Mouse (Mus musculus): ENCODE data around the gene Fcrl1.
"Not testable (repeated sequence)": the region's sequence is repeated elsewhere in the genome, so short reads cannot be mapped to it uniquely, and the experiment has no call there.

Gene Fcrl1

DNA sequence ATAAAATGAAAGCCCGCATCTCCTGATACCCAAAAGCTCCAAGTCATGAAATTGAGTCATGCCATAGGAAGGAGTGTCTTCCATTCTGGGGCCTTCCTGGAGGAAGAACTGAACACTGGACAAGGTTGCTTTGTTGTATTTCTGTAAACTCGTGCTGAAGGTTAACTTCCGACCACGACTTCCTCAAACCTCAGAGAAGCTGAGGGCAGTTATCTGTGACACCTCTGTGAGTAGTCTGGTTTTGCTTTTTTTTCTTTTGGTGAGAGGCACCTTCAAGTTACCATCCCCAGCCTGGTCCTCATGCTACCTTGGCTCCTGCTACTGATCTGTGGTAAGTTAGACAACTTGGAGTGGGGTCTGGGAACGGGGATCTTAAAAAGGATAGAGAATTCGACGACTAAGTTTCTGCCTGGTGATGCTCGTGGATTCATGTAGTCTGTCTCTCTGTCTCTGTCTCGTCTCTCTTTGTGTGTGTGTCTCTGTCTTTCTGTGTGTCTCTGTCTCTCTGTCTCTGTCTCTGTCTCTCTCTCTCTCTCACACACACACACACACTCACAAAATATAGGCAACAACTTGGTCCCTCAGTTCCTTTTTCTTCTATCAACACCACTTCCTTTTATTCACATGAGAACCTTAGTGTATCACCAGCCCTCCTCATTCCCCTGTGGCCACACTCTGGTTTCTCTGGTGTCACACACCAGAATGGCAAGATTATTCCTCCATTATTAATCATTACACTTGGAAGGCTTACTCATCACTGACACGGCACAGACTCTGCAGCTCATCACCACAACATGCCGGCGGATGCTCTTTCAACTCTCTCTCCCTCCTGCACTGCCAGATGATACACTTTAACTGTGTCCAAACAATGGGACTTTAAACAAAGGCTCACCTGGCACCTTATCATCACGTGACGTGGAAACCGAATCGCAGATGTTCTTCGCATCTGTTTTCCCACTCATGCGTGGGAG lies at the start of gene Fcrl1:
TSS of gene Fcrl1 (plus strand) at position 193 of the 971 bp plus-strand sequence.
- DNase-seq (ENCODE audit: low read depth, low spot score): no peak

DNA sequence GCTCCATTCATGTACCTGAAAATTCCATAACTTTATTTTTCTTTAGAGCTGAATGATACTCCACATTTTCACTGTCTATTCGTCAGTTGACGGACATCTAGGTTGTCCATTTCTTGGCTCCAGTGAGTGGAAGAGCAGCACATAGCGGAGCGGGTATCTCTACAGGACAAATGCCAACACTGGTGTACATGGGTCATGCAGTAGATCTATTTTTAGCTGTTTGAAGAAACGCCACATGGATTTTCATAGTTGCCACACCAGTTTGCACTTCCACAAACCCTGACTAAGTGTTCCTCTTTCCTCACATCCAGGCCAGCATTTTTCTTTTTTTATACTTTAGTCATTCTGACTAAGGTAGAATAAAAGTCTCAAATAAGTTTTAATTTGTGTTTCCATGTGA lies 38.3 kb upstream of the Fcrl1 start:
- no peak for DNase-seq (ENCODE audit: low read depth, low spot score)

DNA sequence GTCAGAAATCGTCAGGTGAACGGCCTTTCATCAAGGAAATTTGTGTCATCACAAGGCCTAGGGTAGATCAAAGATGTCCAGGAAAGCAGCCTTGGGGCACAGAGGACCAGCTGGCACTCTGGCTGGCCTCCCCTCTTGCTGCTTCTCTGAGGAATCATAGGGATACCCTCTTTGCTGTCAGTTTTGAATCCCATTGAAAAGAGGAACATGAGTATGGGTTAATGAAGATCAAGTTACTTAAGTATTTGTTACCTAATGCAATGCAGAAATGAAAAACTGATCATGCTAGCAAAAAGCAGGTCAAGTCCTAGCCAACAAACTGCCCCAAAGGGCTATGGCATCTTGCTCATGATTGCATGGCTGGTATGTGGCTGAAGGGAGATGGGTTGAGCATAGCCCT lies 25.2 kb upstream of the Fcrl1 start:
- not testable (repeated sequence) for DNase-seq (ENCODE audit: low read depth, low spot score)

DNA sequence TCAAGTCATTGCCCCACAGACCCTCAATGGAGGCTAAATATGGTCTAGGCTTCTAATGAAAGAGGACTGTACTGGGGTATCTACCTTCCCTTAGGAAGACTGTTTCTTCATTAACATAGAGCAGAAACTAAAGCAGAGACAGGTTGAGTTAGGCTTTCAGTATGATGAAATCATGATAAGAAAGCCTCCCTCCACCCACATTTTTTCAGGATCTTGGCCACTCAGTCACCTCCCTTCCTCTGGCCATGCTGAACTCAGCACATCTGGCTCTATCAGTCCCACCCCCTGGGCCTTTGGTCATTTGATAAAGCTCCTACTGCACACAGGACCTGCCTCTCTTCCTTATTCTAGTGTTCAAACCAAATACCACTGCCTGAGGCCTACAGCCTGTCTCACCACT lies 18.6 kb upstream of the Fcrl1 start, which contains the start of gene Cd5l:
TSS of gene Cd5l (plus strand) at position 301 of the 400 bp plus-strand sequence.
- DNase-seq (ENCODE audit: low read depth, low spot score): no peak

- no peak for DNase-seq (ENCODE audit: low read depth, low spot score)
Measured at GRCm38 (mm10) chr3:87359215-87359614, 17.0 kb upstream of the Fcrl1 start.

GRCm38 (mm10) chr3:87360466-87360865 lies 15.7 kb upstream of the Fcrl1 start:
- DNase-seq (ENCODE audit: low read depth, low spot score): no peak

- no peak for DNase-seq (ENCODE audit: low read depth, low spot score)
Measured at GRCm38 (mm10) chr3:87365691-87366090, 10.5 kb upstream of the Fcrl1 start.

DNA sequence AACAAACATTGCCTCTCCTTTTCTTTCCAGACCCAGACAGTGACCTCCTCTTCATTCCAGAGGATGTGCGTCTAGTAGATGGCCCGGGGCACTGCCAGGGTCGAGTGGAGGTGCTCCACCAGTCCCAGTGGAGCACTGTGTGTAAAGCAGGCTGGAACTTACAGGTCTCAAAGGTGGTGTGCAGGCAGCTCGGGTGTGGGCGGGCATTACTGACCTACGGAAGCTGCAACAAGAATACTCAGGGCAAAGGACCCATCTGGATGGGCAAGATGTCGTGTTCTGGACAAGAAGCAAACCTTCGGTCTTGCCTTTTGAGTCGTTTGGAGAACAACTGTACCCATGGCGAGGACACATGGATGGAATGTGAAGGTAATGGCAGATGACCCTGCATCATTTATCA lies 8.7 kb upstream of the Fcrl1 start:
- no peak for DNase-seq (ENCODE audit: low read depth, low spot score)

- no peak for DNase-seq (ENCODE audit: low read depth, low spot score)
Measured at GRCm38 (mm10) chr3:87369181-87369580, 7.0 kb upstream of the Fcrl1 start.

DNA sequence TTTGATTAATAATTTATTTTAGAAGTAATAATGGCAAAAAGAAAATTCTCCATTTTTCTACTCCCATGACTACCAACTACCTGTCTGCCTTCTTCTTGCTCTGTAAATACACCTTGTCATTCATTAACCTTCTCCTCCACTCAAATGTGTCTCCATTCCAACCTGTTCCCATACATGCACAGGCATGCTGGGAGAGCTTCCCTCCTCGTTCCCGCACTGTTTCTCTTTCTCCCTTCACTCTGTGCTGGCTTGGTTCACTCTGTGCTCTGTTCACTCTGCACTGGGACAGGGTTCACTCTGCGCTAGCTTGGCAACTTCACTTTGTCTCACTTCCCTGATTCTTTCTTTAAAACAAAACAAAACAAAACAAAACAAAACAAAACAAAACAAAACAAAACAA lies 1.0 kb downstream of the Fcrl1 start:
- no peak for DNase-seq (ENCODE audit: low read depth, low spot score)

DNA sequence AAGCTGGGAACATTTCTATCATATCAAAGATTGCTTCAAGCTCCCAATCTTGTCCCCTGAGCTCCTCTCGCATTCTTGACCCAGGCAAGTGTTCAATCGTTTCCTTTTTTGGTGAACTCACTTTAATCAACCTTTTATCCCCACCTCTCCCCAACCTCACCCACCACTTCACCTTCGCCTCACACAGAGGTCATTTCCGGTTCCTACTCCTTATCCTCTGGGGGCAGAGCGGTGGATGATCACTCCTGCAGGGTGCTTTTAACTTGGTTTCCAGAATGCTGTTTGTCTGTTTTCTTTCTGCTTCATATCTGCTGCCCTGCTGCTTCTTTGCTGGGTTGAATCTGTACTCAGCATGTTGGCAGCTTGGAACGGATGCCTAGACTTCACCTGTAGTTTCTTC lies 1.5 kb downstream of the Fcrl1 start:
- DNase-seq (ENCODE audit: low read depth, low spot score): no peak

DNA sequence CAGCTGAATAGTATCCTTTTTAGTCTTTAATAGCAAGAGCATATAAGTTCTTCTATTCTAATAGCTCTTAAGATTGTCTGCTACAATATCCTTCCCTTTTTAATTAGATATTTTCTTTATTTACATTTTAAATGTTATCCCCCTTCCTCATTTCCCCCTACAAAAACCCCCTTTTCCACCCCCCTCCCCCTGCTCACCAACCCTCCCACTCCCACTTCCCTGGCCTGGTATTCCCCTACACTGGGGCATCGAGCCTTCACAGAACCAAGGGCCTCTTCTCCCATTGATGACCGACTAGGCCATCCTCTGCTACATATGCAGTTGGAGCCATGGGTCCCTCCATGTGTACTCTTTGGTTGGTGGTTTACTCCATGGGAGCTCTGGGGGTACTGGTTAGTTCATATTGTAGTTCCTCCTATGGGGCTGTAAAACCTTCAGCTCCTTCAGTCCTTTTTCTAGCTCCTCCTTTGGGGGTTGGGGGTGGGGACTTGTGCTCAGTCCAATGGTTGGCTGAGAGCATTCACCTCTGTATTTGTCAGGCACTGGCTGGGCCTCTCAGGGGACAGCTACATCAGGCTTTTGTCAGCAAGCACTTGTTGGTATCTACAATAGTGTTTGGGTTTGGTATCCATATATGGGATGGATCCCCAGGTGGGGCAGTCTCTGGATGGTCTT lies 3.6 kb downstream of the Fcrl1 start:
- DNase-seq (ENCODE audit: low read depth, low spot score): not testable (repeated sequence)

DNA sequence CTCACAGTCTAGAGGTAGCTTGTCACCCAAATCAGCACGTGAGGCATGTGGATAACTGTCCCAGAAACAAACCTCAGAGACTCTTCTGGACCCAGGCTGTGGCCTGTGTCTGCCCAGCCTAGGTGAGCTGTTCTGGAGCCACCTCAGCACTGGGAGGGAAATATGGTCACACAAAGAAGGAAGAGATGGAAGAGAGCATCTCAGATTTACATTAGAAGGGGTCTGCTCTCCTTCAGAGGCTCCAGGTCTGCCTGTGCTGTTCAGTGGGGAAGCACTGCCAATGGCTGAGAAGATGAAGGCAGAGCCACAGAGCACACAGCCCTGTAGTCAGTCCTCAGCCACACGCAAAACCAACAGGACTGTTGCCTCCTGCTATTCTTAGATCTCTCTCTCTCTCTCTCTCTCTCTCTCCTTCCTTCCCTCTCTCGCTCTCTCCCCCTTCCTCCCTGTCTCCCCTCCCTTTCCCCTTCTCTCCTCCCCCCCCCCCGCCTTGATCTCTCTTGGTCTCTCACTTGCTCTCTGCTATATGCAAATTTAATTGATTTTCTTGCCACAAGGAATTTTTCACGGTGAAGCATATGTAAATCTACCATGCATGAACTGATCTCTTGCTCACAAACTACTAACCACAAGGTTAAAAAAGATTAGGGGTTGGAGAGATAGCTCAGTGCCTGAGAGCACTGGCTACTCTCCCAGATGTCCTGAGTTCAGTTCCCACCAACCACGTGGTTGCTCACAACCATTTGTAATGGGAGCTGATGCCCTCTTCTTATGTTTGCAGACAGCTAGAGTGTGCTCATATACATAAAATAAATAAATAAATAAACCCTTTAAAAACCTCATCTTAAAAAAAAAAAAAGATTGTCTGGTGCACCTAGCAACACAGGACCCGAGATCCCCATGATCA lies 5.9 kb downstream of the Fcrl1 start:
- DNase-seq (ENCODE audit: low read depth, low spot score): no peak

DNA sequence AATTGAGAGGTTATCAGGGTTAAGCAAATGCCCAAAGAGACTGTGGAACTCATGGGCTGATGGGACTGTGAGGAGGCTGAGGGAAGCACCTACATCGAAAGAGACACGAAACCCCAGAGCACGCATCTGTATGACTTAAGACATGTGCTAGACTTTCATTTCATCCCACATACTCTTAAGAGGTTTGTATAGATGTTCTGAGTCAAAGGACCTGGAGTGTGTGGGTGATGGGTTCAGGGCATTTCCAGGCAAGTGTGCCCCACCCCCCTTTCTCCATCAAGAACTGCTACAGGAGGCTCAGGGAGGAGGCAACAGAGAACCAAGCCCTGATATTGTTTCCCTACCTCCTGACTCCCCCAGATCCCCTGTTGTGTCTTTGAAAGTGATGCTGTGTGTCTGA lies 7.1 kb downstream of the Fcrl1 start:
- no peak for DNase-seq (ENCODE audit: low read depth, low spot score)

- DNase-seq (ENCODE audit: low read depth, low spot score): no peak
Measured at GRCm38 (mm10) chr3:87385105-87385504, 8.9 kb downstream of the Fcrl1 start.

DNA sequence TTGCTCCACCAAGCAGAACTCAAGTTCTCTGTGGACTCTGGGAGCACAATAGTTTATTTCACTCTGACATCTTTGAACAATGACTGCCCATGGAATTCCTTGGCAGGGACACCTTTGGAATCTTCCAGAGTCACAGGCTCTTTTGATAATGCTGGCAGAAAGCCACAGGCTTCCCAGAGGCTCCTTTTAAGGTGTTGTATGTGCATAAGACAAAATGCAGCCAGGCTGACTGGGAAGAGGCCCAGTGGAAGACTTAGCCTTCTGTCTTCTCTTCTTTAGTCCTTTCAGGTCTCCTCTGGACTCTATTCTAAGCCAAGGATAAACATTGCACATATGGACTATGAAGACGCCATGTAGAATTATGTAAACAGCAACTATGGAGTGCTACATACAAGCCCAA lies 14.7 kb downstream of the Fcrl1 start:
- DNase-seq (ENCODE audit: low read depth, low spot score): no peak

DNA sequence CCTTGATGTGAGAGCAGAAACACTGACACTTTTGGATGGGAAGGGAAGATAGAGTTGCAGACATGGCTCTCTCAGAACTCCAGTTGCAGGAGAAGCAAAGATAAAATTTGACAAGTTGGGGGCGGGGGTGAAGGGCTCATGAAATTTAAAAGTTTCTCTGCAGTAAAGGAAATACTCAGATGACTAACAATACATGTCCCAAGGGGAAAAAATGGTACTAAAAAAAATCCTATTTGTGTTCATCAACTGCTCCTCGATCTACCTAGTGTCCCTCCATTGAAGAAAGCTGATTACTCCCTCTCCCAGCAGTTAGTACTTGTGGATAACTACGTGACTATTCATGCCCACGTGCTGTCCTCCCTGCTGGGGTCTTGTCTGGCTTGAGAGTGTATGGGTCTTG lies 22.6 kb downstream of the Fcrl1 start:
- DNase-seq (ENCODE audit: low read depth, low spot score): no peak

DNA sequence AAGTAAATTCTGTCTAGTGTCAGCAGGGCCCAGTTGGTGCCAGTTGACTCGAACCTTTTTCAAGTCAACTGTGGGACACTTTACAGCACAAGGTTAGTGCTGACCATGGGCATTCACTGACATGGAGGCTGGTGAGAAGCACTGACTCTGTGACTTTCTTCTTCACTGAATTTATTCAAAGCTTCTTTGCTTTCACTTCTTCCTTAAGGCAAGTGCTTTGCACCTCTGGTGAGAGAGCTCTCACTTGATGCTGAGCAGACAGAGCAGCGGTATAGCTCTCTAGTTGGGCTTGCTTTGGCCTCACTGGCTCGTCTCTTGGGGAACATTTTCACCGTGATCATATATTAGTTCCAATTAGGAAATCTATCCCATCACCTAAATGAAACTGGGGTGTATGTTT lies 23.7 kb downstream of the Fcrl1 start:
- DNase-seq (ENCODE audit: low read depth, low spot score): no peak

- DNase-seq (ENCODE audit: low read depth, low spot score): no peak
Measured at GRCm38 (mm10) chr3:87401321-87401720, 25.1 kb downstream of the Fcrl1 start.

DNA sequence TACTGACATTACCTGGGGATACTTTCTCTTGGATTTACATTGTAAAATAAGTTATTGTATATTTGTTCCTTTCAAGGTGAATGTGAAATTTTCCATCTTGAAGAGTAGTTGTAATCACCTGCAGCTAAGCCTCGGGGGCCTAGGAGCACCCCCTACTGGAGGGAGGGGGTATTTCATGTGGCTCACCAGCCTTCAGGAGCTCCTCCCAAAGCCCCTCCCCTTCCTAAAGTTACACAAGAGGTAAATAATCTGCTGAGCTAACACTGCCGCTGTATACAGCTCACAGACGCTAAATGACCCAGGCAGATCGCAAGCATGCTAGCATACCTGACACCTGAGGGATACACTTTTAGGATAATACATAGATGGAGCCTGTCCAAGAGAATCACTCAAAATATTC lies 32.0 kb downstream of the Fcrl1 start:
- DNase-seq (ENCODE audit: low read depth, low spot score): no peak

- DNase-seq (ENCODE audit: low read depth, low spot score): no peak
Measured at GRCm38 (mm10) chr3:87409196-87409935, 33.2 kb downstream of the Fcrl1 start.

Measured in retina, adult 2 months (tissue).